Mouse (Mus musculus) bone marrow macrophage, adult 2 months (primary cell): ENCODE measurements around the gene Gm15127. TPM values are rescaled to one million over a fixed set of nuclear protein-coding genes. Genes with fewer than 3 reads are reported as not detected.
"Not testable (repeated sequence)": the region's sequence is repeated elsewhere in the genome, so short reads cannot be mapped to it uniquely, and the experiment has no call there.

ENCODE experiments used
- H3K27ac ChIP-seq: 2 replicates; pipeline ENCODE4 v1.5.1; 2012; ENCODE audit warnings: low read depth, low read length; ENCODE audit not compliant: insufficient read depth
- H3K4me1 ChIP-seq: 2 replicates; pipeline ENCODE4 v1.6.1; 2012; ENCODE audit warnings: low read length; ENCODE audit not compliant: control insufficient read depth, insufficient read depth
- H3K4me3 ChIP-seq: 2 replicates; pipeline ENCODE4 v1.5.1; 2012; ENCODE audit warnings: mild to moderate bottlenecking, low read length, moderate library complexity; ENCODE audit not compliant: insufficient read depth
- polyA plus RNA-seq: library from polyadenylated mRNA; stranded (reverse); fragments of >200 nt; gene quantifications from 2 replicates; pipeline ENCODE4 v1.2.4, GENCODE M21; 2012; ENCODE audit not compliant: missing spikeins, insufficient read depth, insufficient read length

Gene Gm15127
- not detected in 2 replicates for polyA plus RNA-seq

DNA sequence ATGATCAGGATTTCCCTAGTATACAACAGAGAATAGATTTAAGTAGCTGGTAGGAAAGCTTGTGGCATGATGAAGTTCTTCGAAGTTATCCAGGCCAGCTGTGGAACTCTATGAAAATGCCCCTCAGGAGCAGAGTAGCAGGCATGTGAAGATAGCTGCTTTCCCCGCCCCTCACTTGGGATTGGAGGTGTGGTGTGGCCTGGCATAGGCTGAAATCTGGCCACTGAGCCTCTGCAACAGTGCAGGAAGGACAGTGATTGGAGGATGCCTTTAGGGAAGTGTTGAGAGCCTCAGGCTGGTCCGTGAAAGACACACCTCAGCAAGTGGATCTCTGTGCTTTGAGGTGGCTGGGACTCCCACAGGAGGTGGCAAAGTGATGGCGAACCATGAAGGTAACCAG lies at the start of gene Gm15127:
TSS of gene Gm15127 (plus strand) at position 301 of the 400 bp plus-strand sequence.
- not testable (repeated sequence) for H3K4me1 ChIP-seq, H3K4me3 ChIP-seq

GRCm38 (mm10) chrX:148615053-148615452 lies 48.3 kb upstream of the Gm15127 start, which contains the start of gene Gm8334:
Gm8334 (minus strand) TSS chrX:148615153.
- H3K4me1 ChIP-seq, H3K4me3 ChIP-seq, H3K27ac ChIP-seq: not testable (repeated sequence)

More for the DNA sequence above, at the start of gene Gm15127:
- H3K27ac ChIP-seq: not testable (repeated sequence)

DNA sequence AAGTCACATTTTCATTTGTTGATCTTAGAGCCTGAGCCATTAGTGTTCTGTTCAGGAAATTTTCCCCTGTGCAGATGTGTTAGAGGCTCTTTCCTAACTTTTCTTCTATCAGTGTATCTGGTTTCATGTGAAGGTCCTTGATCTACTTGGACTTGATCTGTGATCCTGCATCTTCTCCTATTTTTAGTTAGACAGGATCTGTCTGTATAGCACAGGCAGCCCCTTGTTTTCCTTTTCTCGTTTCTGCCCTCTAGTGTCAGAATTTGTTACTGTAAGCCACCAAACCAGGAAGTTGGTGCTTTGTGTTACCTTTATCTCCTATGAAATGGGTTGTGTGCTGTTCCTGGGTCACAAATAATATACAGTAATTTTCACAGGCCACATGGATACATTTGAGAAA lies 12.9 kb downstream of the Gm15127 start:
- not testable (repeated sequence) for H3K4me3 ChIP-seq, H3K27ac ChIP-seq, H3K4me1 ChIP-seq

Other genes starting within 250 kb of the Gm15127 start
- not detected in 2 replicates for gene Gm15114, start 174.6 kb upstream of the Gm15127 start, polyA plus RNA-seq
- gene Gm8334, start 48.4 kb upstream of the Gm15127 start, polyA plus RNA-seq: not detected in 2 replicates
- not detected in 2 replicates for gene Luzp4, start 194.0 kb downstream of the Gm15127 start, polyA plus RNA-seq